Mouse (Mus musculus): ENCODE data around the gene Ddi2.

Ddi2 gene

DNA sequence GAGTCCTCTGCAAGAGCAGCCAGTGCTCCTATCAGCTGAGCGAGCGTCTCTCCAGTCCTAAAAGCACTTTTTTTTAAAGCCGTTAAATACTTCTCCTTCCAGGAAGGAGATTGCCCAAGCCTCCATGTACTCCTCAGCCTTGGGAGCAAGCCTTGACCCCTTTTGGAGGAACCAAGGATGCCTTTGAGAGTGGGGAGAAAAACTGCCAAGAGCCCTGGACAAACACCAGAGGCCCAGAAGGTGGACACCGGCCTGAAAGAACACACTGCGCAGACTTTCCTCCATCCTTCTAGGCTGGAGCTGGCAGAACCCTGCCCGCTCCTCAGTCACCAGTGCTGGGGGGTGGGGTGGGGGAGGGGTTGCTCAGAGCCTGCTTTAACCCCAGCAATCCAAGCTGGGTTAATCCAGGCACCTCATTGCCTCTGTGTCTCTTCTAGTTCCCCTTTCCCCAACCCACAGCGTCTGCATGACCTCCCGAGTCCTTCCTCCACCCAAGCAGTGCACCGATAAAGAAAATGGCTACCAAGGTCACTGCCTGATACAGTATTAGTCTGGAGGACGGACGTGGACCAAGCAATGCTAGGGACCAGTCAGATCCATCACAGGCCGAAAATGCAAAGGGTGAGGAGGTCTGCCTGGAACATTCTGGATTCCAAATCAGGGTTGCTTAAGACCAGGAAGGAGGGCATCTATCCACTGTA lies 67.2 kb downstream of the Ddi2 start:
- DNase-seq (ENCODE audit: low spot score in 2 of 2), result no peak

DNA sequence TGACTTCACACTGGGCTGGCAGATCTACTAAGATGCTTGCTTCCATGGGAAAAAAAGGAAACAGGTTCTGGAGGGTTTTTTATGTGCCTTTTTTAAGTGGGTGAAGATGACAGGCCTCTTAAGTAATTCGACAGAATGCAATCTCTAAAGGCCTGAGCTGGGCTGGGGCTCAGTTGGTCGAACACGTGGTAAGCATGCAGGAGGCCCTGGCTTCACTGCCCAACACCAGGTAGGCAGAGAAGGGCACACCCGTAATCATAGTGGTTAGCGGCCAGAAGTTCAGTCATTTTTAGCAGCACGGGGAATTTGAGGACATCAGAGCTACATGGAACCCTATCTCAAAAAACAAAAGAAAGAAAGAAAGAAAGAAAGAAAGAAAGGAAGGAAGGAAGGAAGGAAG lies 68.7 kb downstream of the Ddi2 start:
- no peak for DNase-seq (ENCODE audit: low spot score in 2 of 2)

DNA sequence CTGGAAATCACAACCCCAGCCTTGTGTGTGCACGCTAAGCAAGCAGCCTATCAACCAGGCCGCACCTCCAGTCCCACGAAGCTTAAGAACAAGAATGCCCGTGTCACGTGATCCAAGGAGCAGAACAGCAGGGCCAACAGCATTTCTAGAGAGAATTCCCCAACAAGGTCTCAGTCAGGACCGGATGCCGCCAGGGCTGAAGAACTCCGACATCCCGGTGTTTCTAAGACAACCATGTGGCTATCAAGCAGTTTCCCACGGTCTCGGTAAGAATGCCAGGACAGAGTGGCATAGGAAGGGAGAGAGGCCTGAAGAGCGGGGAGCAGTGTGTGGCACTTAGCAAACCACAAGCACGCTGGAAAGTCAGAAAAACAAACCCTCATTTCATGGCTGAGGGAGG lies 69.4 kb downstream of the Ddi2 start:
- no peak for DNase-seq (ENCODE audit: low spot score in 2 of 2)

DNA sequence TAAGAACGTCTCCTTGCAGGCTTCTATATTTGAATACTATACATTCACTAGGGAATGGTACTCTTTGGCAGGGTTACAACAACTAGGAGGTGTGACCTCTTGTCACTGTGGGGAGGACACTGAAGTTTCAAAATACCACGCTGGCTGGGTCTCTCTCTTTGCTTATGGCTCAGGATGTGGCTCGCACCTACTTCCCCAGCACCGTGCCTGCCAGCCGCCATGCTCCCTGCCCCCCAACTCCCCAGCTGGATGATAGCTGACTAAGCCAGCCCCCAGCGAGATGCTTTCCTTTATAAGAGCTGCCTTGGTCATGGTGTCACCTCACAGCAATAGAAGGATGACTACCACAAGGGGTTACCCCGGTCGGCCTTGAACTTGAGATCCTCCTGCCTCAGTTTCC lies 70.2 kb downstream of the Ddi2 start:
- DNase-seq (ENCODE audit: low spot score in 2 of 2), result no peak

DNA sequence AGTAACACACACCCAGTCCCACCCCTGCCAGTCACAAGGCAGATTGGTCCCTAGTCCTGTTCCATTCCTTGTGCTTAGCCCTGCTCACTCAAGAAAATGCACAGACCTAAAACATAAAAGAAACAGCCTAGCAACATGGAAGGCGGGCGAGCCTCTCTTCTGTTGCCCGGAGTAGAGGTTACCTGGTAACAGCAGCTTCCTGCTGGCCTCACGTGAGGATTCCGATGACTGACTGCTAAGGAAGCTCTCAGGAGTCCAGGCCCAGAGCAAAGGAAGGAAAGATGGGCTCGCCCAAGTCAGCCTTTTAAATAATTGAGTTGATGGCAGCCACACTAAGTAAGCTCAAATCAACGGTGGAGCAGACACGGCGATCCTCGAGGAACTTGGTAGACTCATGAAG lies 71.3 kb downstream of the Ddi2 start:
- no peak for DNase-seq (ENCODE audit: low spot score in 2 of 2)

DNA sequence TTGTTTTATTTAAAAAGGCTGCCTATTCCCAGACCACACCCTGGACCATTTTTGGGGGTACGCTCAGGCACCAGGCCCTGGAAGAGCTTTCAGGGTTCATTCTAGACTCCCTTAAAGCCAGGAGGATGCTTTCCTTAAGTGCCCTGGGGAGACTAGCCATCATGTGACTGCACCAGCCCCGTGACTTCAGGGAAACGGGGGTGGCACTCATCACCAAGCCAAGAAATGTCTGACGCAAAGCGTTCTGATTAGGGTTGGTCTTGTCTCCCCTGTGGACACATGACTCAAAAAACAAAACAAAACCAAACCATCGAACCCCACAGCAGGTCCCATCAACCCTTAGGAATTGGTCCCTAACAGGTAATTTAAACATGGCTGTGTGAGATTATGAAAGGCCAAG lies 71.9 kb downstream of the Ddi2 start:
- DNase-seq (ENCODE audit: low spot score in 2 of 2), result no peak

DNA sequence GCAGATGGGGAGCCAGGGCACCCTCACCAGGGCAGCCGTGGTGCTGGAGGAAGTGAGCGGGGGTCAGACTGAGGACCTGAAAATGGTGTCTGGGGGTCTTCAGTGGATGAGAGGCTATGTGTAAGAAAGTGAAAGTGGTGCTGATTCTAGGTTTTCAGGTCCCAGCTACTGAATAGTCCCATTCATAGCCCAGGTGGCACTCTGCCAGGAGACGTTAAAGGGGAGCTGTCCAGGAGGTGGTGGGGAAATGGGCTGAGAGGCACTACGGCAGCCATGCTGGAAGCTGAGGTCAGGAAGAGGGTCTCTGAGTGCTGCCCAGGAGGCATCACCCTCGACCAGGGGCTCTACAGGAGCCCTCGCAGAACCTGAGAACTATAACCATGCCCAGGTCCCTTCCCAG lies 74.0 kb downstream of the Ddi2 start:
- DNase-seq (ENCODE audit: low spot score in 2 of 2), result no peak

DNA sequence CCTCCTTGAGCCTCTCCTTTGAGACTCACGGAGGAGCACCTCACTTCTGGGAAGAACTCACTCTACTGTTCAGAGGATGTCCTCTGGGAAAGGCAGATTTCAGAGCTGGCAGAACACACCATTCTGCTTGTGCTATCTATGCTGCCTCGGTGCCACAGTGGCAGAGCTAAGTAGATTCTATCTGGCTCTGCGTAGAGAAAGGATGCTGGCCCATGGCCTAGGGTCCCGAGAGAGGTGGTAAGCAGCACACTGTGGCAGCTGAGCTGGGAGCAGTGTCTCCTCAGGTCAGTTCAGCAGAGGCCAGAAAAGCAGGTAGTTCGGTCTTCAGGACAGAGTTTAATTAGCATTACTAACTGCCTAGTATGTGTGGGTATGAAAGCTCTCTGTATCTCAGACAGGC lies 75.0 kb downstream of the Ddi2 start:
- no peak for DNase-seq (ENCODE audit: low spot score in 2 of 2)

DNA sequence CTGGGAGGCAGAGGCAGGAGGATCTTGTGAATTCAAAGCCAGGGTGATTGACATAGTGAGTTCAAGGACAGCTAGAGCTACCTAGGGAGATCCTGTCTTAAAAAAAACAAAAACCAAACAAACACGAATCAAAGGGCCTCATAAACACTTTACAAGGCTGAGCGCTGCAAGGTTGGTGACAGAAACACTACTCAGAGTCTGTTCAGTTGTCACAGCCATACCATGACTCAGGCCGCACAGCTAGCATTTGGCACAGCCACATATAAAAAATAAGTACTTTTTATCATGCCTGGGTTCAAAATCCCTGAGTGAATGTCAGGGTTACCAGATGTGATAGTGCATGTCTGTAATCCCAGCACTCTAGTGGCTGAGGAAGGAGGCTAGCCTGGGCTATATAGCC lies 76.0 kb downstream of the Ddi2 start:
- DNase-seq (ENCODE audit: low spot score in 2 of 2), result no peak

DNA sequence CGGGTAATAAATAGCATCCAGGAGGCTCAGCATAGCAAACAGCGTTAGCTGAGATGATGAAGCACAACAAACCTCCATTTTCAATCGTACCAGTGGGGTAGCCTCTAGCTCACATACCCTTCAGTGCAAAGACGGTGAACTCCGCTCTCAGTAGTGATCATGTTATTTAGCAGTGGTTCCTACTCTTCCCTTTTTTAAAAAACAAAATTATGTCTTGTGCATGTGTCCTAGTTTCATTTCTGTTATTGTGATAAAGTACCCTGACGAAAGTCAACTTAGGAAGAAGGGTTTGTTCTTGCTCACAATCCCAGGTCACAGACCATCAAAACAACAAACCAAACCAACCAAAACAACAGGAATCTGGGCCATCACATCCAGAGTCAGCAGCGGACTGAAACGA lies 77.2 kb downstream of the Ddi2 start:
- no peak for DNase-seq (ENCODE audit: low spot score in 2 of 2)

DNA sequence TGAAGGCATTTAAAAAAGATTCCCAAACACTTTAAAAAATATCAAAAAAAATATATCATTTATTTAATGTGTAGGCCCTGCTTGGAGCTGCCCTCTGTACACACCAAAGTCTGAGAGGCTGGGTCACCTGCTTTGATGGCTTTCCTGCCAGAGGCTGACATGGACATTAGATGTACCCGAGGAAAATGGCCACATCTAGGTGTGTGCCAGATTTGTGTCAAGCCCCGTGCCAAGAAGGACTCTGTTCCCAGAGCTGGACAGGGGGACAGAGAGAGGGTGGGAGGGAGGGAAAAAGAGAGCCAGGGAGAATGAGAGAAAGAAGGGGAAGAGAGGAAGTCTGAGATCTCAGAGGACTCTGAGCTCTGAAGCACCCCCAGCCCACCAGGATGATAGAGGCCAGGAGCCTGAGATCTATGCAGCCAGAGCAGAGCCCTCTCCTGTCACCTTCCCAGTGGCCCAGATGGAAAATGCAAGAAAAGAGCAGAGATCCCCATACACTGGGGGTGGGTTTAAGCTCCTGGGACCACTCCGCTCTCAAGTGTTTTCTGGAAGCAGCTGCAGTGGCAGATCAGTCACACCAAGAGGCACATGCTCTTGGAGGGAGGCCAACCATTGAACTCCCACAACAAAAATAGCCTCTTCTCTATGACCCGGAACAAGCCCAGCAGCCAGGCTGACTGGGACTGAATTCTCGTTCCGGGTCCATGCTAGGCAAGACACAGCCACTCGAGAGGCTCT lies 79.9 kb downstream of the Ddi2 start:
- peak in 1 of 2 experiments; percentile 45 for DNase-seq (ENCODE audit: low spot score in 2 of 2)

DNA sequence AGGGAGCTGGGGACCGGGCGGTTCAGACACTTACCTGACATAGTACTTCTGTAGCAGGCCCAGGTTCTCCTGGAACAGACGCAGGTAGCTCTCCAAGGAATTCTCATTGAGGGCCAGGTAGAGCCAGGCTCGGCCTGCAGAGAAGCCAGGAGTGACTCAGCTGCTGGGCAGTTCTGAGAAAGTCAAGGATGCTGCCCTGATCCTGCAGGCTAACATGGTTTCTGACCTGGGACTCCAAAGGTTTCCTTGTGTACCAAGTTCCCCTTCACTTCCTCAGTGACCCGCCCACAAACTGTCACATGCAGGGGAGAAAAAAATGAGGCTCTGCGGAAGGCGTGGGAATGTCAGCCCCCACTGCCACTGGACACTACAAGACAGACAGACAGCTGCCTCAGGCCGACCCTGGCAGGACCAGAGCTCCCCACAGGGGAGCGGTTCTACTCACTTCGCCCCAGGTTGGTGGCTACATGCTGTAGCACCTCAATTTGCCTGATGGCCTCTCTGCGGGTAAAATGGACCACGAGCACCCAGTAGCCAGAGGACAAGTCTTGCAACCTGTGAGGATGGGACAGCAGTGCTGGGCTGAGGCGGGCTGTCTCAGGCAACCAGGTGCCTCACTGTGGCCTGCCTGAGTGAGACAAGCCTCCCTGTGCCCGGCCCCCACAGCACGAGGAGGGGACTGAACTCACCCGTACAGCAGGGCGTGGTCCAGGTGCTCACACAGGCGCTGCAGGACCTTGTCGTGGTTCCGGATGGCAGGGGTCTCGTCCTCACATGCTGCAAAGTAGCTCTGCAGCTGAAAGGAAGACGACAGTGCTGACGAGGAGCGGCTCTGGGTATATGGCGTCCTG lies 81.0 kb downstream of the Ddi2 start:
- DNase-seq (ENCODE audit: low spot score in 2 of 2), result no peak

DNA sequence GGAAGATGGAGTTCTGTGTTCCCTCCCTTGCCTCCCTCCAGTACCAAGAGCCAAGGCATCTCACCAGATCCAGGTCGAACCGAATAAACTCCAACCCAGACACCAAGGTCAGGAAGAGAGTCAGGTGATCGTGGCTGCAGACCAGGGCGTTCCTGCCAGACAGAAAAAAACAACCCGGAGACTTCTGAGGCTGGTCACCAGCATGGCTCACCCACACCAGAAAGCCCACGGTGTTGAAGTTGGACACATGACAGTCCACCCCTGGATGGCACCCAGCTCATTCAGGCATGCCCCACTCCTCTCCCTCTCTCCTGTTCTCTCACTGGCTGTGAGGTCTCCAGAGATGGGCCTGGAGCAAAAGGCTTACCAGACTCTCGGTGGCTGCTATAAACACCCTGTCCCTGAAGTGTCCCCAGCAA lies 81.9 kb downstream of the Ddi2 start:
- no peak for DNase-seq (ENCODE audit: low spot score in 2 of 2)

DNA sequence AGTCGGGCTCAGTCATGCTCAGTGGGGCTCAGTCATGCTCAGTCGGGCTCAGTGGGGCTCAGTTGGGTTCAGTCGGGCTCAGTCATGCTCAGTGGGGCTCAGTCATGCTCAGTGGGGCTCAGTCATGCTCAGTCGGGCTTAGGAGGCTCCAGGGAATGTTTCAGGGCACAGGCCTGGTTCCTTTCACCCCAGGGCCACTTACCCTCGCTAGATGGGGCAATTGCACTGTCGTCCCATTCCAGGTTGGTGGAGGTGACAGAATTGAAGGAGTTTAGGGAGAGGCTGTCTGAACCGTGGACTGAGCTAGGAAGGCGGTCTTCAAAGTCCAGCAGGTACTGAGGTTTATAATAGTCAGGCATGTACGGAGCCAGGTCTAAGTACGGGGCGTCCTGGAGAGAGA lies 83.7 kb downstream of the Ddi2 start:
- no peak for DNase-seq (ENCODE audit: low spot score in 2 of 2)

DNA sequence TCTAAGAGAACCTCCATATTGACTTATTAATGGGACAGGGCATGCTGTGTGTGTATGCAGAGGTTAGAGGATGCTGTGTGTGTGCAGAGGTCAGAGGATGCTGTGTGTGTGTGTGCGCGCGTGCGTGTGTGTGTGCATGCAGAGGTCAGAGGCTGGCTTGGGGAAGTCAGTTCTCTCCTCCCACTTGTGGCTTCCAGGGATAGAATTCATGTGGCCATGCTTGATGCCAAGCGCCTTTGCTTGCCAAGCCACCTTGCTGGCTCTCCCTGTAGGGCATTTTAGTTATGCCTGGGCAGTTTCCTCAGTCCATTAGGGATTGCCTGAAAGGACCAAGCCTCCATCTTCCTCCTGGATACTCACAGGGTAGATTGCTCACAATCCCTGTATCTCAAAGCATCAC lies 86.5 kb downstream of the Ddi2 start:
- no peak for DNase-seq (ENCODE audit: low spot score in 2 of 2)

DNA sequence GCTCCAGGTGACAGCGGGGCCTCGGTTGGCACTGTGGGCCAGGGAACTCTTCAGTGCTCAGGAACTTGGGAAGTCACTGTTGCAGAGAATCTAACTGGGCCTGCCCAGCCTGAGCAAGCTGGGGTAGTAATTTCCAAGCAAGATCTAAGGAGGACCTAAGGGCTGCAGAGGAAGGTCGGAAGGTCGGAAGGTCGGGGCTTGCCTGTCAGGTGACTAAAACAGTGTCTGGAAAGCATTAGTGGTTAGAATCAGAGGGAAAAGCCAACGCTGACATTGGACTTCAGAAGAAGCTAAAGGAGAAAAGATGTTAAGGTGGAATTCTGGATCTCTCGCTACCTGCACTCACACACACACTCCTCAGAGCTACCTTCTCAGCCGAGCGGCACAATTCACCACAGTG lies 87.2 kb downstream of the Ddi2 start:
- no peak for DNase-seq (ENCODE audit: low spot score in 2 of 2)

DNA sequence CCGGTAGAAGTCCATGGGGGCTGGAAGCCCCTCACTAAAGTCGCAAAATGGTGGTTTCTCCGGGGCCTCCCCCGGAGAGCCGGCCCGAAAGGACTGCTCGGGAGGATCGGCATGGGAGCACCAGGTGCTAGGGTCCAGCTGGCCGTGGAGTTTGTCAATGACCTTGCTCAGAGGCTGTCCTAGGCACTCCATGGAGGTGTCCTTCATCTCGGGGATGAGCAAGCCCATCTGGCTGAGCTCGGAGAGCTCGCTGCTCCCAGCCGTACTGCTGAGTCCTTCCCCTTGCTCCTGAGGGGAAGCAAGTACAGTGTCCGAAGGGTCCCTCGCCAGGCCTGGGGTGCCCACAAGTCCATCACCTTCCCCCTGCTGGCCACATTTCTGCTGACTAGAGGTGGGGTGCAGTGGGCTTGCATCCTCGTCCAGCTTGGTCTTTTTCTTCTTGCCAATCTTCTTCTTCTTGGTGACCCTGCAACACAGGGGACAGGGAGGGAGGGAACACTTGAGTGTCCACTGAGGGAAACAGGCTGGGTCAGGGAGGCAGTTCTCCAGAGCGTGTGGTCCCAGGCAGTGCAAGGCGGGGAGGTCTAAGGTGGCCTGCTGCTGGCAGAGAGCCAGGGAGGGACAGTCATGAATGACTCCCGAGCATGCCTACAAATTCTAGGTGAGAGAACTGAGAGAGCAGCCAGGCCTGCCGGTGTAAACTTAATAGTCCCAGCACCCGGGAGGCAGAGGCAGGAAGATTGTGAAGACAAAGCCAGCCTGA lies 90.9 kb downstream of the Ddi2 start:
- no peak for DNase-seq (ENCODE audit: low spot score in 2 of 2)

DNA sequence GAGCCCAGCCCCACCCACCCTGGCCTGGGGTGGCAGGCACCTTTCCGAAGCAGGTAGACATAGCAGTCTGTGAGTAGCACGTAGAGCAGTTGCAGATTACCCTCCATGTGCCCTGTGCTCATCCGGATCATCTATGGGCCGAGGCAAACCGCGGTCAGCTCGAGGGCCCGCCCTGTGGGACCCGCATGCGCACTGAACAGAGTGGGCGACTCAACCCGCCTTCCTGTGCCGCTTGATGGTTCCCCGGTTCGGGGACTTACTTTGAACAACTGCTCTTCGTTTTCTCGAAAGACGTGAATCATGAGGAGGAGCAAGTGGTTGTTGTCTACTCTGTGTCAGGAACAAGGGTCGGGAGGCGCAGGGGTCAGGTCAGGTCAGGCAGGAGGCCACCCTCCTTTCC lies 92.0 kb downstream of the Ddi2 start:
- DNase-seq (ENCODE audit: low spot score in 2 of 2), result no peak

DNA sequence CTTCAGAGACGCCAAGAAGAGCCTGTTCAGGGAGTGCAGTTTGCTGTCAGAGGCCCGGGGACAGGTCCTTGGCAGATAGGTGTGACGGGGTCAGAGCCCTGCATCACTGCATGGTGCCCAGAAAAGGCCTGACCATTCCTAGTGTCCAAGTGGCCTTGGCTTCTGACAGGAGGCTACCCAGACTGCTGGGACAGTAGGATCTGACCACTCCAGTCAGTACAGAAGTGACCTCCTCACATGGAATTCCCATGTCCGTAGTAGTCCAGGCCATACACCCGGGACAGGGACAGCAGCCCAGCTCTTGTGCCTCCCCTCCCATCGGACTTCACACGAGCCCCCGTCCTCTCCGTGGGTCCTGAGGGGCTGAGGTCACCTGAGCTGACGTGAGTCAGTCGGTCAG lies 93.2 kb downstream of the Ddi2 start:
- DNase-seq (ENCODE audit: low spot score in 2 of 2), result no peak

DNA sequence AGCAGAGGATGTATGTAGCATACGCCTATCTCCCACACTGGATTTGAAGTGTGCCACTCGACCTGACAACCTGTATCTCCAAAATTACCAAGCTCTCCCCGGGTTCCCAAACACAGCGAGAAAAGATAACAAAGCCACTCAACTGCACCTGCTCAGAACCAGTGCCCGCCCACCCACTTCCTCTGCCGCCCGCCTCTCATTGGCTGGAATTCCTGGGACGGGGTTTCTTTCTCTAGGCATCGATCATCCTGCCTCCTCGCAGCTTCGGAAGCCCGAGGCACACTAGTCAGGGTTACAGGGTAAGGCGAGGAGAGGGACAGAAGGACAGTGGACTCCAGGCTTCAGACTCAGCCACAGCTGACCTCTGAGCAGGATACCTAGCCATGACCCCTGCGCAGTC lies 94.6 kb downstream of the Ddi2 start:
- no peak for DNase-seq (ENCODE audit: low spot score in 2 of 2)
